In genomic region chr7:45126844-45127699, GRCm38 (mm10) we compare ENCODE assay signal across 8 mouse cellular contexts. TPM values are rescaled to one million over a fixed set of nuclear protein-coding genes. Genes with fewer than 3 reads are reported as not detected.
DNase-seq lines count a peak whose midpoint lies in the region; ATAC-seq and TF ChIP-seq lines count a peak whose summit lies in the region.

No protein-coding gene starts in this region.

- peak; percentile 50; the same call in 1 of the 2 replicates for TF ChIP-seq POLR2A in CH12.LX (IDR thresholded peaks at IDR 0.05; ENCODE audit: low read depth, low read length)

- peak overlapping the region; percentile 100 for H3K9ac ChIP-seq in CH12.LX (ENCODE audit: insufficient read depth, low read depth)
- H3K9ac ChIP-seq in forebrain, embryonic 12.5 days: peak overlapping the region; percentile 99
- peak overlapping the region; percentile 94 for H3K9ac ChIP-seq in liver, embryonic 14.5 days (replicated peaks)

- no peak for TF ChIP-seq RAD21 in CH12.LX (IDR thresholded peaks at IDR 0.05; ENCODE audit: low read depth, low read length)

- H3K4me1 ChIP-seq in heart, embryonic 10.5 days: peaks cover 48% of the 10 kb centered on the region
- H3K4me1 ChIP-seq in CH12.LX (ENCODE audit: control insufficient read depth in 1 of 2, insufficient read depth in 2 of 2): peaks cover 12 to 29% of the 10 kb centered on the region in 2 experiments
- H3K4me1 ChIP-seq in forebrain, embryonic 12.5 days: peaks cover 51% of the 10 kb centered on the region
- peaks cover 23 to 31% of the 10 kb centered on the region in 2 experiments for H3K4me1 ChIP-seq in liver, embryonic 14.5 days (replicated peaks; ENCODE audit: control insufficient read depth in 2 of 2, insufficient read depth in 2 of 2, low read length in 1 of 2)

- peaks cover 4% of the 10 kb centered on the region; the same call in 1 of the 2 replicates for H3K27me3 ChIP-seq in heart, embryonic 10.5 days (ENCODE audit: insufficient read depth, poor library complexity, severe bottlenecking)
- no peaks in the 10 kb centered on the region for H3K27me3 ChIP-seq in CH12.LX (replicated peaks)
- no peaks in the 10 kb centered on the region; the same call in 1 of the 2 replicates for H3K27me3 ChIP-seq in forebrain, embryonic 12.5 days
- no peaks in the 10 kb centered on the region for H3K27me3 ChIP-seq in liver, embryonic 14.5 days (ENCODE audit: control insufficient read depth, insufficient read depth, low read length)

- H3K4me2 ChIP-seq in CH12.LX (ENCODE audit: insufficient read depth, low read depth, poor library complexity, severe bottlenecking): peak overlapping the region; percentile 68
- H3K4me2 ChIP-seq in forebrain, embryonic 12.5 days: peak overlapping the region; percentile 87
- peak overlapping the region; percentile 85 for H3K4me2 ChIP-seq in liver, embryonic 14.5 days (ENCODE audit: low read depth)

- ATAC-seq in forebrain, embryonic 12.5 days (ENCODE audit: low FRiP score): no peak
- ATAC-seq in liver, embryonic 14.5 days (ENCODE audit: insufficient read depth): no peak

- 32% methylated on average over 21 of the region's 21 CpGs for WGBS in heart, embryonic 10.5 days
- WGBS in forebrain, embryonic 12.5 days: 47% methylated on average over 21 of the region's 21 CpGs
- 10% methylated on average over 21 of the region's 21 CpGs for WGBS in liver, embryonic 14.5 days (ENCODE audit: insufficient replicate concordance)

- H3K36me3 ChIP-seq in heart, embryonic 10.5 days: peaks cover 43% of the 10 kb centered on the region
- peaks cover 32 to 55% of the 10 kb centered on the region in 2 experiments for H3K36me3 ChIP-seq in CH12.LX (replicated peaks in 1 of 2; ENCODE audit: control insufficient read depth in 1 of 2, insufficient read depth in 1 of 2, low read length in 1 of 2)
- H3K36me3 ChIP-seq in forebrain, embryonic 12.5 days (replicated peaks): peaks cover 42% of the 10 kb centered on the region
- peaks cover 35% of the 10 kb centered on the region for H3K36me3 ChIP-seq in liver, embryonic 14.5 days (replicated peaks; ENCODE audit: control insufficient read depth, insufficient read depth, low read depth)

- no peak for TF ChIP-seq EP300 in CH12.LX (IDR thresholded peaks at IDR 0.05; ENCODE audit: low read length)
- TF ChIP-seq EP300 in liver, embryonic 14.5 days (IDR thresholded peaks at IDR 0.05; ENCODE audit: low read depth): no peak

- in situ Hi-C loops in CH12.LX (cut with MboI; ENCODE audit: low pct_ligation_motif_present, low pct_unique_long_range_greater_than_20kb, low sequenced_read_pairs): loop anchor here (5.0 kb wide), 1 partner anchor 45 kb away; no protein-coding TSS in a partner anchor

- TF ChIP-seq CTCF in CH12.LX (conservative IDR thresholded peaks at IDR 0.05 in 1 of 2, IDR thresholded peaks at IDR 0.05 in 1 of 2; ENCODE audit: low read depth in 2 of 2, low read length in 2 of 2): peak in 1 of 2 experiments; percentile 20; a peak in 1 of 4 replicates
- TF ChIP-seq CTCF in liver, embryonic 14.5 days (IDR thresholded peaks at IDR 0.05; ENCODE audit: low read depth): no peak; the same call in 1 of the 2 replicates

- H3K79me2 ChIP-seq in CH12.LX (replicated peaks; ENCODE audit: control insufficient read depth, extremely low read depth, insufficient read depth, poor library complexity, severe bottlenecking): peaks cover 44% of the 10 kb centered on the region

- peak overlapping the region; percentile 100 for H3K27ac ChIP-seq in heart, embryonic 10.5 days
- peak overlapping the region; percentile 93 for H3K27ac ChIP-seq in CH12.LX (ENCODE audit: insufficient read depth, low read depth)
- peak overlapping the region; percentile 91 for H3K27ac ChIP-seq in forebrain, embryonic 12.5 days
- H3K27ac ChIP-seq in liver, embryonic 14.5 days: peak overlapping the region; percentile 83

- peak overlapping the region; percentile 97 for H3K4me3 ChIP-seq in heart, embryonic 10.5 days
- peak overlapping the region; percentile 93 to 100 (median 94) for H3K4me3 ChIP-seq in CH12.LX (replicated peaks in 1 of 3; ENCODE audit: low read depth in 2 of 3, low read length in 2 of 3, poor library complexity in 1 of 3)
- peak overlapping the region; percentile 83 for H3K4me3 ChIP-seq in forebrain, embryonic 12.5 days (replicated peaks)
- peak overlapping the region; percentile 87 to 91 for H3K4me3 ChIP-seq in liver, embryonic 14.5 days (ENCODE audit: insufficient read depth in 1 of 2, low read depth in 2 of 2, low read length in 2 of 2)

- DNase-seq in heart, embryonic 10.5 days (ENCODE audit: low spot score): no peak
- DNase-seq in heart, adult 9 months (ENCODE audit: low spot score in 2 of 2): no peak
- DNase-seq in CH12.LX (ENCODE audit: extremely low read depth): peak; percentile 41
- no peak for DNase-seq in liver, embryonic 14.5 days (ENCODE audit: low read depth in 3 of 3, low spot score in 3 of 3)
- no peak for DNase-seq in urinary bladder, postnatal 4 days (ENCODE audit: low spot score in 2 of 2)
- DNase-seq in layer of hippocampus, postnatal 14 days (ENCODE audit: low spot score in 2 of 2): no peak
- no peak for DNase-seq in frontal cortex, postnatal 25 days (ENCODE audit: low spot score in 2 of 2)

- H3K9me3 ChIP-seq in heart, embryonic 10.5 days: no peaks in the 10 kb centered on the region
- no peaks in the 10 kb centered on the region for H3K9me3 ChIP-seq in CH12.LX (replicated peaks; ENCODE audit: low read length)
- no peaks in the 10 kb centered on the region for H3K9me3 ChIP-seq in forebrain, embryonic 12.5 days
- H3K9me3 ChIP-seq in liver, embryonic 14.5 days (ENCODE audit: control insufficient read depth, low read length): no peaks in the 10 kb centered on the region

- dilution Hi-C loops in CH12.LX (cut with MboI; ENCODE audit: extremely low pct_ligation_motif_present, extremely low pct_unique_long_range_greater_than_20kb, low sequenced_read_pairs): no loop called here

TF ChIP-seq in CH12.LX, 34 proteins besides CTCF, POLR2A, EP300 and RAD21 (continues in another document):
- peak; percentile 22; the same call in 1 of the 2 replicates for TF ChIP-seq CHD2 (IDR thresholded peaks at IDR 0.05; ENCODE audit: low read length)
- no peak for TF ChIP-seq MAX (IDR thresholded peaks at IDR 0.05; ENCODE audit: low read length)
- peak; percentile 48 for TF ChIP-seq NRF1 (IDR thresholded peaks at IDR 0.05; ENCODE audit: low read depth, low read length)
- TF ChIP-seq ETS1 (conservative IDR thresholded peaks at IDR 0.05; ENCODE audit: low read depth, low read length): no peak
- peak; percentile 61; the same call in 1 of the 2 replicates for TF ChIP-seq TBP (conservative IDR thresholded peaks at IDR 0.05; ENCODE audit: low read depth, low read length)
- TF ChIP-seq MAZ (IDR thresholded peaks at IDR 0.05; ENCODE audit: low read depth, low read length): no peak

RNA-seq across cellular contexts. Expression of gene Rpl13a, which starts 1.5 kb away (rescaled TPM):
- 873 and 1,060 TPM in 2 replicates for polyA plus RNA-seq in heart, embryonic 10.5 days (2016; fragmentation: Nextera tagmentation; extraction: Ambion mirVana)
- total RNA-seq in CH12.LX (2012; rRNA removed): 5,043 and 5,211 TPM in 2 replicates
- 2,822 and 2,851 TPM in 2 replicates for total RNA-seq in CH12.LX (2014; rRNA removed)
- 4,154 and 5,174 TPM in 2 replicates for polyA plus RNA-seq in CH12.LX (2012; ENCODE audit: insufficient read length, low read depth)
- 1,106 and 1,135 TPM in 2 replicates for polyA plus RNA-seq in forebrain, embryonic 12.5 days (2016; fragmentation: Nextera tagmentation; extraction: Ambion mirVana)
- 534 and 909 TPM in 2 replicates for polyA plus RNA-seq in liver, embryonic 14.5 days (2012; rRNA removed)
- 992 and 1,027 TPM in 2 replicates for polyA plus RNA-seq in liver, embryonic 14.5 days (2014; fragmentation: Nextera tagmentation; extraction: Ambion mirVana)
- total RNA-seq in layer of hippocampus, postnatal 14 days (2021): 100 to 1,000 TPM; 736 to 824 TPM

RNA-seq across cellular contexts. Expression of gene Rps11, which starts 2.8 kb away (rescaled TPM):
- polyA plus RNA-seq in heart, embryonic 10.5 days (2016; fragmentation: Nextera tagmentation; extraction: Ambion mirVana): 1,266 and 1,534 TPM in 2 replicates
- 1,839 and 2,104 TPM in 2 replicates for total RNA-seq in CH12.LX (2012; rRNA removed)
- 898 and 923 TPM in 2 replicates for total RNA-seq in CH12.LX (2014; rRNA removed)
- 1,465 and 1,699 TPM in 2 replicates for polyA plus RNA-seq in CH12.LX (2012; ENCODE audit: insufficient read length, low read depth)
- polyA plus RNA-seq in forebrain, embryonic 12.5 days (2016; fragmentation: Nextera tagmentation; extraction: Ambion mirVana): 1,226 and 1,285 TPM in 2 replicates
- polyA plus RNA-seq in liver, embryonic 14.5 days (2012; rRNA removed): 309 and 366 TPM in 2 replicates
- polyA plus RNA-seq in liver, embryonic 14.5 days (2014; fragmentation: Nextera tagmentation; extraction: Ambion mirVana): 989 and 1,016 TPM in 2 replicates
- 100 to 1,000 TPM; 427 to 461 TPM for total RNA-seq in layer of hippocampus, postnatal 14 days (2021)

RNA-seq across cellular contexts. Expression of gene Gm45713, which starts 9.0 kb away (rescaled TPM):
- 0.36 and 0.58 TPM in 2 replicates for polyA plus RNA-seq in heart, embryonic 10.5 days (2016; fragmentation: Nextera tagmentation; extraction: Ambion mirVana)
- 1.3 and 2.2 TPM in 2 replicates for total RNA-seq in CH12.LX (2012; rRNA removed)
- not detected in 2 replicates for total RNA-seq in CH12.LX (2014; rRNA removed)
- 1.4 TPM in 1 of 2 replicates, not detected in the other for polyA plus RNA-seq in CH12.LX (2012; ENCODE audit: insufficient read length, low read depth)
- polyA plus RNA-seq in forebrain, embryonic 12.5 days (2016; fragmentation: Nextera tagmentation; extraction: Ambion mirVana): 0.27 TPM in 1 of 2 replicates, not detected in the other
- polyA plus RNA-seq in liver, embryonic 14.5 days (2012; rRNA removed): 0.03 TPM in 1 of 2 replicates, not detected in the other
- 0.15 and 0.63 TPM in 2 replicates for polyA plus RNA-seq in liver, embryonic 14.5 days (2014; fragmentation: Nextera tagmentation; extraction: Ambion mirVana)
- total RNA-seq in layer of hippocampus, postnatal 14 days (2021): under 1 TPM in 1 of 2 experiments, not detected in 1; 0.39 TPM

RNA-seq across cellular contexts. Expression of gene Flt3l, which starts 9.2 kb away (rescaled TPM):
- polyA plus RNA-seq in heart, embryonic 10.5 days (2016; fragmentation: Nextera tagmentation; extraction: Ambion mirVana): 2.5 and 3.1 TPM in 2 replicates
- total RNA-seq in CH12.LX (2012; rRNA removed) (4.0 and 4.9 TPM in 2 replicates), CH12.LX (2014; rRNA removed) (4.3 and 4.6 TPM in 2 replicates)
- polyA plus RNA-seq in CH12.LX (2012; ENCODE audit: insufficient read length, low read depth): 11.4 and 14.9 TPM in 2 replicates
- 0.21 and 0.72 TPM in 2 replicates for polyA plus RNA-seq in forebrain, embryonic 12.5 days (2016; fragmentation: Nextera tagmentation; extraction: Ambion mirVana)
- 12.1 and 13.4 TPM in 2 replicates for polyA plus RNA-seq in liver, embryonic 14.5 days (2012; rRNA removed)
- 3.9 and 5.5 TPM in 2 replicates for polyA plus RNA-seq in liver, embryonic 14.5 days (2014; fragmentation: Nextera tagmentation; extraction: Ambion mirVana)
- total RNA-seq in layer of hippocampus, postnatal 14 days (2021): 1 to 10 TPM; 4.5 to 5.8 TPM

RNA-seq across cellular contexts. Expression of gene Fcgrt, which starts 23.4 kb away (rescaled TPM):
- 7.8 and 10.2 TPM in 2 replicates for polyA plus RNA-seq in heart, embryonic 10.5 days (2016; fragmentation: Nextera tagmentation; extraction: Ambion mirVana)
- total RNA-seq in CH12.LX (2012; rRNA removed) (0.13 and 0.17 TPM in 2 replicates), CH12.LX (2014; rRNA removed) (not detected in 2 replicates)
- polyA plus RNA-seq in CH12.LX (2012; ENCODE audit: insufficient read length, low read depth): 0.15 and 0.16 TPM in 2 replicates
- 8.3 and 9.6 TPM in 2 replicates for polyA plus RNA-seq in forebrain, embryonic 12.5 days (2016; fragmentation: Nextera tagmentation; extraction: Ambion mirVana)
- 14.9 and 16.3 TPM in 2 replicates for polyA plus RNA-seq in liver, embryonic 14.5 days (2012; rRNA removed)
- polyA plus RNA-seq in liver, embryonic 14.5 days (2014; fragmentation: Nextera tagmentation; extraction: Ambion mirVana): 35.5 and 35.6 TPM in 2 replicates
- total RNA-seq in layer of hippocampus, postnatal 14 days (2021): 10 to 100 TPM; 17.1 to 20.9 TPM
